Mouse (Mus musculus) gastrocnemius, postnatal 36 days (tissue): ENCODE data around the gene Pwwp2b. TPM values are rescaled to one million over a fixed set of nuclear protein-coding genes. Genes with fewer than 3 reads are reported as not detected.

Source experiments
- total RNA-seq, 2 experiments: library from RNA; stranded (reverse); gene quantifications; 2 replicates each; pipeline ENCODE4 v1.2.3; 2021

Gene Pwwp2b
- total RNA-seq, 2 experiments from 2014 or later: 2.5 to 3.1 TPM

Other genes with a start within 250 kb of the Pwwp2b start
- gene Dpysl4, start 162.5 kb upstream of the Pwwp2b start, total RNA-seq: under 1 TPM; 0.30 to 0.51 TPM
- gene Lrrc27, start 35.5 kb upstream of the Pwwp2b start, total RNA-seq: 1 to 10 TPM; 2.5 to 3.6 TPM
- gene Stk32c, start 35.2 kb upstream of the Pwwp2b start, total RNA-seq: under 1 TPM; 0.10 to 0.38 TPM
- gene Inpp5a, start 140.6 kb downstream of the Pwwp2b start, total RNA-seq: 10 to 100 TPM; 61.3 to 72.5 TPM